Mouse (Mus musculus) liver, postnatal 0 days (tissue): ENCODE data around the gene Trpc1. TPM values are rescaled to one million over a fixed set of nuclear protein-coding genes. Genes with fewer than 3 reads are reported as not detected.

Experiments
- ATAC-seq: fragments of 200-750 bp; cut with Nextera tagmentation; 2 replicates; pipeline ENCODE4 v1.8.0; 2017; ENCODE audit warnings: mild to moderate bottlenecking, moderate library complexity
- DNase-seq: peaks from one replicate; pipeline ENCODE4 v3.0.0-alpha.2; 2016
- H3K27ac ChIP-seq: fragments of 300-500 bp; sonication (generic); 2 replicates; pipeline ENCODE4 v1.5.1; 2014; ENCODE audit warnings: antibody characterized with exemption, moderate library complexity, mild to moderate bottlenecking, low read depth
- H3K27me3 ChIP-seq: fragments of 300-500 bp; sonication (generic); 2 replicates; pipeline ENCODE4 v1.6.1; 2014; ENCODE audit warnings: low read length, control low read depth, mixed read lengths; ENCODE audit not compliant: insufficient read depth
- H3K36me3 ChIP-seq: fragments of 300-500 bp; sonication (generic); replicated peaks from 2 replicates; pipeline ENCODE4 v1.6.1; 2014; ENCODE audit warnings: mild to moderate bottlenecking, control low read depth, low read length, moderate library complexity, mixed read lengths; ENCODE audit not compliant: insufficient read depth
- H3K4me1 ChIP-seq: fragments of 300-500 bp; sonication (generic); 2 replicates; pipeline ENCODE4 v1.6.1; 2014; ENCODE audit warnings: antibody characterized with exemption, mild to moderate bottlenecking, control low read depth; ENCODE audit not compliant: insufficient read depth
- H3K4me2 ChIP-seq: fragments of 300-500 bp; sonication (generic); 2 replicates; pipeline ENCODE4 v1.6.1; 2014; ENCODE audit warnings: low read depth, mild to moderate bottlenecking, low read length, moderate library complexity, mixed read lengths
- H3K4me3 ChIP-seq: fragments of 300-500 bp; sonication (generic); 2 replicates; pipeline ENCODE4 v1.5.1; 2014; ENCODE audit warnings: low read depth, low read length
- H3K9ac ChIP-seq: fragments of 300-500 bp; sonication (generic); replicated peaks from 2 replicates; pipeline ENCODE4 v1.6.1; 2014; ENCODE audit warnings: mild to moderate bottlenecking, moderate library complexity
- H3K9me3 ChIP-seq: fragments of 300-500 bp; sonication (generic); 2 replicates; pipeline ENCODE4 v1.6.1; 2016; ENCODE audit warnings: mild to moderate bottlenecking, control low read depth, low read length, mixed read lengths
- CTCF ChIP-seq: sonication (generic); IDR thresholded peaks from 2 replicates; pipeline ENCODE4 v1.5.1; 2016; ENCODE audit warnings: antibody characterized with exemption, low read depth
- EP300 ChIP-seq: IDR thresholded peaks from 2 replicates; pipeline ENCODE4 v1.6.1; 2016; ENCODE audit warnings: antibody characterized with exemption, low read depth, mild to moderate bottlenecking
- WGBS: fragments of 180-500 bp; shearing (Covaris S2); extraction: QIAGEN DNeasy Blood & Tissue Kit; methylation state at CpG from one replicate; pipeline ENCODE4 v1.1.7; 2014; ENCODE audit not compliant: insufficient replicate concordance; 5-methylcytosine and 5-hydroxymethylcytosine counted together
- polyA plus RNA-seq: library from polyadenylated mRNA; unstranded; fragments of >200 nt; fragmentation: Nextera tagmentation; extraction: Ambion mirVana; gene quantifications from 2 replicates; pipeline ENCODE4 v1.2.1, GENCODE M21; 2015

The Trpc1 gene
- polyA plus RNA-seq, 1 experiment from 2014 or later = 1.2 TPM

- WGBS = 88% methylated on average over 4 of the region's 4 CpGs
- TF ChIP-seq CTCF (no peak), EP300 (no peak)
Measured at GRCm38 (mm10) chr9:95676021-95676420, 74.2 kb downstream of the Trpc1 start.

DNA sequence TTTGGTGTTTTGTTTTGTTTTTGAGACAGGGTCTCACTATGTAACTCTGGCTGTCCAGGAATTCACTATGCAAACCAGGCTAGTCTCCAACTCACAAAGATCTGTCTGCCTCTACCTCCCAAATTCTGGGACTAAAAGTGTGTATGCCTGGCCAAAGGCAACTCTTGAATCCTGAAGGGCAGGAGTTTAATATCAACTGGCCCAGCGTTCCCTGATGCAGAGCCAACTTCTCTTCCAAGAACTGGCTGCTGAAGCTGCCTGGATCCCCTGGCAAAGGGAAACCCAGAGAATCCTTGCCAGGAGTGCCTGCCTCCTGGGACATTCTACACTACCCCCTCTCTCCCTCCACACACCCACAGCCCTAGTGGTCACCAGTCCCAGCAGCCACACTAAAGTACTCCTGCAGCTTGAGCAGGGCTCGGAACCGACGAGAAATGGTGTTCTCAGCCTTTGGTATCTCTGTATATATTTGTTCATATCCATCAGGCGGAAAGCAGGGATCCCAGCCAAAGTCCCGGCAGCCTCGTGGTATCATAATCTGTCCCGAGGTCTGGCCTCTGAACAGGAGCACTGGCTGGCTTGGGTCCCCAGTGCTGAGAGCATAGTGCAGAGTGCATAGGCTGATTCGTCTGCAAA is 75.0 kb downstream of the Trpc1 start:
- Histone ChIP-seq H3K4me3 (no peak overlapping the region), H3K9me3 (no peaks in the 10 kb centered on the region; the same call in 1 of the 2 replicates), H3K27me3 (no peaks in the 10 kb centered on the region), H3K9ac (no peak overlapping the region), H3K36me3 (peaks cover 9% of the 10 kb centered on the region; the same call in 1 of the 2 replicates), H3K27ac (no peak overlapping the region), H3K4me2 (no peak overlapping the region), H3K4me1 (no peaks in the 10 kb centered on the region)
- ATAC-seq (no peak), DNase-seq (no peak)
- WGBS = 70% methylated on average over 9 of the region's 9 CpGs
- no peak for TF ChIP-seq EP300
- TF ChIP-seq CTCF = no peak

More at GRCm38 (mm10) chr9:95676021-95676420, 74.2 kb downstream of the Trpc1 start:
- H3K9me3 ChIP-seq = no peaks in the 10 kb centered on the region; the same call in 1 of the 2 replicates
- no peak overlapping the region for H3K27ac ChIP-seq
- H3K27me3 ChIP-seq = no peaks in the 10 kb centered on the region
- DNase-seq (no peak), ATAC-seq (no peak)
- H3K36me3 ChIP-seq = peaks cover 6% of the 10 kb centered on the region; the same call in 1 of the 2 replicates
- no peak overlapping the region for H3K4me3 ChIP-seq
- H3K4me1 ChIP-seq = no peaks in the 10 kb centered on the region
- H3K4me2 ChIP-seq = no peak overlapping the region
- H3K9ac ChIP-seq = no peak overlapping the region

DNA sequence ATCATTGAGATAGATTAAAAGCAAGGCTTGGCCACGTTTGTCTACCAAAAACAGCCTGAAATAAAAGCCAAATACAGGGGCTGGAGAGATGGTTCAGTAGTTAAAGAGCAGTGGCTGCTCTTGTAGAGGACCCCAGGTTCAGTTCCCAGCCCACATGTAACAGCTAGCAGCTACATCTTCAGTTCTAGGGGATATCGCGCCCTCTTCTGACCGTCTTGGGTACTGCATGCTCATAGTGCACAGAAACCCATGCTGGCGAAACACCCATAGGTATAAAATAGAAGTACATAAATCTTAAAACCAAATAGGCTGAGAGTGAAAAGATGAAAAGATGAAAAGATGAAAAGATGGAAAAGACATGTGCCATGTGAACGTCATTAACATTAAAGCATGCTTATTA is 77.4 kb downstream of the Trpc1 start:
- DNase-seq (peak; percentile 22), ATAC-seq (no peak)
- WGBS = 80% methylated on average over 6 of the region's 6 CpGs
- H3K4me1 ChIP-seq = no peaks in the 10 kb centered on the region
- H3K9ac ChIP-seq = no peak overlapping the region
- no peak overlapping the region for H3K4me3 ChIP-seq
- no peaks in the 10 kb centered on the region; the same call in 1 of the 2 replicates for H3K9me3 ChIP-seq
- TF ChIP-seq EP300 = no peak
- peak; percentile 59 for TF ChIP-seq CTCF
- peaks cover 9% of the 10 kb centered on the region; the same call in 1 of the 2 replicates for H3K36me3 ChIP-seq
- no peak overlapping the region for H3K4me2 ChIP-seq
- no peaks in the 10 kb centered on the region for H3K27me3 ChIP-seq
- H3K27ac ChIP-seq = no peak overlapping the region

DNA sequence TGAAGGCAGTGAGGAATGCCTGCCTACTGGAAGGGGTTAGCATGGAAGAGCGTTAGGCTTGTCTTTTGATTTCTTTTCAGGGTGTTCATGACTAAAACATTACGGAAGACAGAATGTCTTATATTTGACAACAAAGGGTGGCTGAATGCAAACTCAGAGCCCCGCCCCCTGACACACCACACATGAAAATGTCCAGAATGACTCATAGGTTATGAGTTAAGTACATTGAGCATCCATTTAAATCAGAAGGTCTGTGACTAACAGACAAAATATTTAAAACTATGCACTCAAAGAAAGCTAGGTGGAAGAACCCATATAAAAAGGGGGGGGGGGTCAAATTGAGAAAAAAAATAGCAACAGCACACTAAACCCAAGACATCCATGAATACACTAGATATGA is 77.8 kb downstream of the Trpc1 start:
- 85% methylated on average over 3 of the region's 3 CpGs for WGBS
- ATAC-seq (no peak), DNase-seq (no peak)
- H3K9ac ChIP-seq = no peak overlapping the region
- no peak overlapping the region for H3K4me3 ChIP-seq
- peaks cover 9% of the 10 kb centered on the region; the same call in 1 of the 2 replicates for H3K36me3 ChIP-seq
- H3K4me1 ChIP-seq = no peaks in the 10 kb centered on the region
- no peaks in the 10 kb centered on the region for H3K27me3 ChIP-seq
- no peaks in the 10 kb centered on the region; the same call in 1 of the 2 replicates for H3K9me3 ChIP-seq
- TF ChIP-seq EP300 = no peak
- no peak for TF ChIP-seq CTCF
- H3K27ac ChIP-seq = no peak overlapping the region
- H3K4me2 ChIP-seq = no peak overlapping the region

GRCm38 (mm10) chr9:95668306-95668705 is 81.9 kb downstream of the Trpc1 start:
- H3K9me3 ChIP-seq = no peaks in the 10 kb centered on the region; the same call in 1 of the 2 replicates
- no peak overlapping the region for H3K4me3 ChIP-seq
- TF ChIP-seq CTCF (no peak), EP300 (no peak)
- H3K27me3 ChIP-seq = no peaks in the 10 kb centered on the region
- H3K36me3 ChIP-seq = peaks cover 9% of the 10 kb centered on the region; the same call in 1 of the 2 replicates
- no peak overlapping the region for H3K9ac ChIP-seq
- no peak overlapping the region for H3K27ac ChIP-seq
- DNase-seq = no peak
- no peaks in the 10 kb centered on the region for H3K4me1 ChIP-seq
- no peak overlapping the region for H3K4me2 ChIP-seq
- WGBS = 71% methylated on average over 5 of the region's 5 CpGs
- ATAC-seq = no peak

- Histone ChIP-seq H3K4me3 (no peak overlapping the region), H3K4me1 (no peaks in the 10 kb centered on the region), H3K27ac (no peak overlapping the region), H3K4me2 (no peak overlapping the region), H3K36me3 (peaks cover 9% of the 10 kb centered on the region; the same call in 1 of the 2 replicates), H3K27me3 (no peaks in the 10 kb centered on the region), H3K9ac (no peak overlapping the region), H3K9me3 (no peaks in the 10 kb centered on the region; the same call in 1 of the 2 replicates)
- 56% methylated on average over 9 of the region's 9 CpGs for WGBS
- ATAC-seq (no peak), DNase-seq (no peak)
- no peak for TF ChIP-seq EP300
- TF ChIP-seq CTCF = no peak
Measured at GRCm38 (mm10) chr9:95667836-95668235, 82.3 kb downstream of the Trpc1 start.
